Mouse (Mus musculus): ENCODE results near the gene Gm21985. TPM values are rescaled to one million over a fixed set of nuclear protein-coding genes. Genes with fewer than 3 reads are reported as not detected.

The Gm21985 gene
- polyA plus RNA-seq, 1 experiment from 2014 or later, result not detected

GRCm38 (mm10) chr2:112367726-112368673 lies 101.9 kb downstream of the Gm21985 start, which contains the start of gene Emc4:
TSS of gene Emc4 (minus strand) at chr2:112368027.
- ATAC-seq (ENCODE audit: low read depth), result peak; percentile 92
- peak within 1 kb of the TSS; percentile 77 for H3K4me2 ChIP-seq (ENCODE audit: low read depth, low read length)
- peaks cover 11% of the 10 kb centered on the region; the same call in 1 of the 2 replicates for H3K4me1 ChIP-seq (ENCODE audit: control insufficient read depth, insufficient read depth, low read length)
- H3K4me3 ChIP-seq (ENCODE audit: low read depth, low read length), result peak within 1 kb of the TSS; percentile 58
- H3K27ac ChIP-seq (ENCODE audit: low read depth, low read length), result peak within 1 kb of the TSS; percentile 85
- WGBS, result 2% methylated on average over 46 of the region's 46 CpGs
- peak within 1 kb of the TSS; percentile 51 for H3K9ac ChIP-seq (replicated peaks; ENCODE audit: low read depth, low read length)
- no peaks in the 10 kb centered on the region for H3K9me3 ChIP-seq (ENCODE audit: control insufficient read depth, low read length)
- H3K36me3 ChIP-seq (ENCODE audit: control insufficient read depth, insufficient read depth, low read length), result 0 out of 2 replicates have a peak, but pooled peaks cover 3% of the 10 kb centered on the region
- no peaks in the 10 kb centered on the region for H3K27me3 ChIP-seq (ENCODE audit: control insufficient read depth, insufficient read depth, low read length)

- Histone ChIP-seq H3K36me3 (ENCODE audit: control insufficient read depth, insufficient read depth, low read length) (no peaks in the 10 kb centered on the region), H3K27me3 (ENCODE audit: control insufficient read depth, insufficient read depth, low read length) (no peaks in the 10 kb centered on the region), H3K4me1 (ENCODE audit: control insufficient read depth, insufficient read depth, low read length) (peaks cover 11% of the 10 kb centered on the region; the same call in 1 of the 2 replicates), H3K9ac (replicated peaks; ENCODE audit: low read depth, low read length) (no peak overlapping the region), H3K9me3 (ENCODE audit: control insufficient read depth, low read length) (no peaks in the 10 kb centered on the region), H3K4me3 (ENCODE audit: low read depth, low read length) (no peak overlapping the region), H3K4me2 (ENCODE audit: low read depth, low read length) (no peak overlapping the region), H3K27ac (ENCODE audit: low read depth, low read length) (no peak overlapping the region)
- WGBS, result 69% methylated on average over 5 of the region's 5 CpGs
- ATAC-seq (ENCODE audit: low read depth), result no peak
Measured at GRCm38 (mm10) chr2:112369941-112370340, 103.8 kb downstream of the Gm21985 start.

- WGBS, result 58% methylated on average over 4 of the region's 4 CpGs
- ATAC-seq (ENCODE audit: low read depth), result no peak
- H3K4me2 ChIP-seq (ENCODE audit: low read depth, low read length), result no peak overlapping the region
Measured at GRCm38 (mm10) chr2:112373141-112373540, 107.0 kb downstream of the Gm21985 start.

GRCm38 (mm10) chr2:112374610-112375009 lies 108.5 kb downstream of the Gm21985 start:
- no peak overlapping the region for H3K4me3 ChIP-seq (ENCODE audit: low read depth, low read length)
- no peaks in the 10 kb centered on the region for H3K9me3 ChIP-seq (ENCODE audit: control insufficient read depth, low read length)
- no peak overlapping the region for H3K4me2 ChIP-seq (ENCODE audit: low read depth, low read length)
- no peaks in the 10 kb centered on the region for H3K27me3 ChIP-seq (ENCODE audit: control insufficient read depth, insufficient read depth, low read length)
- no peak overlapping the region for H3K27ac ChIP-seq (ENCODE audit: low read depth, low read length)
- H3K9ac ChIP-seq (replicated peaks; ENCODE audit: low read depth, low read length), result no peak overlapping the region
- no peaks in the 10 kb centered on the region for H3K4me1 ChIP-seq (ENCODE audit: control insufficient read depth, insufficient read depth, low read length)
- H3K36me3 ChIP-seq (ENCODE audit: control insufficient read depth, insufficient read depth, low read length), result no peaks in the 10 kb centered on the region
- ATAC-seq (ENCODE audit: low read depth), result no peak
- WGBS, result 56% methylated on average over 5 of the region's 5 CpGs

More at GRCm38 (mm10) chr2:112373141-112373540, 107.0 kb downstream of the Gm21985 start:
- H3K9me3 ChIP-seq (ENCODE audit: control insufficient read depth, low read length), result no peaks in the 10 kb centered on the region
- H3K4me1 ChIP-seq (ENCODE audit: control insufficient read depth, insufficient read depth, low read length), result no peaks in the 10 kb centered on the region
- H3K9ac ChIP-seq (replicated peaks; ENCODE audit: low read depth, low read length), result no peak overlapping the region
- H3K36me3 ChIP-seq (ENCODE audit: control insufficient read depth, insufficient read depth, low read length), result no peaks in the 10 kb centered on the region
- H3K27ac ChIP-seq (ENCODE audit: low read depth, low read length), result no peak overlapping the region
- no peaks in the 10 kb centered on the region for H3K27me3 ChIP-seq (ENCODE audit: control insufficient read depth, insufficient read depth, low read length)
- no peak overlapping the region for H3K4me3 ChIP-seq (ENCODE audit: low read depth, low read length)

GRCm38 (mm10) chr2:112378973-112379898 lies 113.1 kb downstream of the Gm21985 start, which contains the start of gene Katnbl1:
TSS of gene Katnbl1 (plus strand) at chr2:112379211.
- Histone ChIP-seq H3K4me2 (ENCODE audit: low read depth, low read length) (peak within 1 kb of the TSS; percentile 78), H3K4me1 (ENCODE audit: control insufficient read depth, insufficient read depth, low read length) (peaks cover 9% of the 10 kb centered on the region), H3K27ac (ENCODE audit: low read depth, low read length) (peak within 1 kb of the TSS; percentile 65), H3K9me3 (ENCODE audit: control insufficient read depth, low read length) (no peaks in the 10 kb centered on the region), H3K27me3 (ENCODE audit: control insufficient read depth, insufficient read depth, low read length) (no peaks in the 10 kb centered on the region), H3K9ac (replicated peaks; ENCODE audit: low read depth, low read length) (peak within 1 kb of the TSS; percentile 98), H3K36me3 (ENCODE audit: control insufficient read depth, insufficient read depth, low read length) (no peaks in the 10 kb centered on the region), H3K4me3 (ENCODE audit: low read depth, low read length) (peak within 1 kb of the TSS; percentile 93)
- ATAC-seq (ENCODE audit: low read depth), result peak; percentile 99
- under 1% methylated on average over 59 of the region's 72 CpGs for WGBS

GRCm38 (mm10) chr2:112380131-112380530 lies 114.0 kb downstream of the Gm21985 start:
- Histone ChIP-seq H3K27me3 (ENCODE audit: control insufficient read depth, insufficient read depth, low read length) (no peaks in the 10 kb centered on the region), H3K9me3 (ENCODE audit: control insufficient read depth, low read length) (no peaks in the 10 kb centered on the region), H3K9ac (replicated peaks; ENCODE audit: low read depth, low read length) (peak overlapping the region; percentile 98; the same call in 1 of the 2 replicates), H3K4me3 (ENCODE audit: low read depth, low read length) (peak overlapping the region; percentile 93), H3K36me3 (ENCODE audit: control insufficient read depth, insufficient read depth, low read length) (no peaks in the 10 kb centered on the region), H3K4me2 (ENCODE audit: low read depth, low read length) (peak overlapping the region; percentile 78), H3K27ac (ENCODE audit: low read depth, low read length) (no peak overlapping the region), H3K4me1 (ENCODE audit: control insufficient read depth, insufficient read depth, low read length) (peaks cover 9% of the 10 kb centered on the region)
- ATAC-seq (ENCODE audit: low read depth), result no peak
- WGBS, result 48% methylated on average over 8 of the region's 8 CpGs

GRCm38 (mm10) chr2:112381219-112381618 lies 115.1 kb downstream of the Gm21985 start:
- no peak overlapping the region for H3K4me2 ChIP-seq (ENCODE audit: low read depth, low read length)
- no peak overlapping the region for H3K9ac ChIP-seq (replicated peaks; ENCODE audit: low read depth, low read length)
- H3K27me3 ChIP-seq (ENCODE audit: control insufficient read depth, insufficient read depth, low read length), result no peaks in the 10 kb centered on the region
- H3K36me3 ChIP-seq (ENCODE audit: control insufficient read depth, insufficient read depth, low read length), result no peaks in the 10 kb centered on the region
- ATAC-seq (ENCODE audit: low read depth), result no peak
- H3K4me3 ChIP-seq (ENCODE audit: low read depth, low read length), result no peak overlapping the region
- no peaks in the 10 kb centered on the region for H3K9me3 ChIP-seq (ENCODE audit: control insufficient read depth, low read length)
- 97% methylated on average over 1 of the region's 1 CpGs for whole genome bisulfite sequencing
- H3K4me1 ChIP-seq (ENCODE audit: control insufficient read depth, insufficient read depth, low read length), result peaks cover 9% of the 10 kb centered on the region
- no peak overlapping the region for H3K27ac ChIP-seq (ENCODE audit: low read depth, low read length)

GRCm38 (mm10) chr2:112390843-112391242 lies 124.7 kb downstream of the Gm21985 start:
- Histone ChIP-seq H3K9me3 (ENCODE audit: control insufficient read depth, low read length) (no peaks in the 10 kb centered on the region), H3K27ac (ENCODE audit: low read depth, low read length) (no peak overlapping the region), H3K27me3 (ENCODE audit: control insufficient read depth, insufficient read depth, low read length) (no peaks in the 10 kb centered on the region), H3K4me3 (ENCODE audit: low read depth, low read length) (no peak overlapping the region), H3K36me3 (ENCODE audit: control insufficient read depth, insufficient read depth, low read length) (no peaks in the 10 kb centered on the region), H3K4me2 (ENCODE audit: low read depth, low read length) (no peak overlapping the region), H3K9ac (replicated peaks; ENCODE audit: low read depth, low read length) (no peak overlapping the region), H3K4me1 (ENCODE audit: control insufficient read depth, insufficient read depth, low read length) (no peaks in the 10 kb centered on the region)
- ATAC-seq (ENCODE audit: low read depth), result no peak
- 83% methylated on average over 5 of the region's 5 CpGs for WGBS
